8 mouse cellular contexts compared by ENCODE assay signal in genomic region chr14:55585566-55585960, GRCm38 (mm10). TPM values are rescaled to one million over a fixed set of nuclear protein-coding genes. Genes with fewer than 3 reads are reported as not detected.
DNase-seq lines count a peak whose midpoint lies in the region; ATAC-seq and TF ChIP-seq lines count a peak whose summit lies in the region.

No protein-coding gene starts in this region.

- no peak overlapping the region for H3K9ac ChIP-seq in intestine, postnatal 0 days (ENCODE audit: low read depth, low read length)

- peak overlapping the region; percentile 86 for H3K4me2 ChIP-seq in intestine, postnatal 0 days (replicated peaks; ENCODE audit: low read depth)

- no peaks in the 10 kb centered on the region for H3K36me3 ChIP-seq in testis, adult 2 months (ENCODE audit: control insufficient read depth, insufficient read depth, low read length)
- peaks cover 37% of the 10 kb centered on the region for H3K36me3 ChIP-seq in intestine, postnatal 0 days (ENCODE audit: control insufficient read depth, insufficient read depth)
- peaks cover 35% of the 10 kb centered on the region for H3K36me3 ChIP-seq in small intestine, adult 2 months (ENCODE audit: control insufficient read depth, insufficient read depth, low read length)

- TF ChIP-seq CTCF in testis, adult 2 months (IDR thresholded peaks at IDR 0.05; ENCODE audit: control insufficient read depth, insufficient read depth, insufficient replicate concordance, low read depth, low read length): no peak
- TF ChIP-seq CTCF in intestine, postnatal 0 days (IDR thresholded peaks at IDR 0.05; ENCODE audit: low read depth): no peak
- TF ChIP-seq CTCF in small intestine, adult 2 months (IDR thresholded peaks at IDR 0.05; ENCODE audit: extremely low read depth, insufficient read length, insufficient replicate concordance, low read depth, low read length): no peak

- 22% methylated on average over 6 of the region's 6 CpGs for WGBS in intestine, postnatal 0 days
- 19% methylated on average over 6 of the region's 6 CpGs for WGBS in small intestine, adult 2 months

- peak; percentile 77 for ATAC-seq in intestine, postnatal 0 days

- peak; percentile 18 to 31 for DNase-seq in cerebellum, adult 18-20 months
- DNase-seq in cerebellum, postnatal 25 days: no peak
- DNase-seq in testis, postnatal 14 days (ENCODE audit: low spot score): no peak
- DNase-seq in right cerebral cortex, postnatal 25 days: no peak
- DNase-seq in ovary, adult 18-20 months (ENCODE audit: low spot score): no peak

- H3K27me3 ChIP-seq in testis, adult 2 months (ENCODE audit: control insufficient read depth, insufficient read depth, low read length): no peaks in the 10 kb centered on the region
- H3K27me3 ChIP-seq in intestine, postnatal 0 days (replicated peaks; ENCODE audit: control insufficient read depth, insufficient read depth, low read length): no peaks in the 10 kb centered on the region
- H3K27me3 ChIP-seq in small intestine, adult 2 months (ENCODE audit: control insufficient read depth, insufficient read depth, low read length): no peaks in the 10 kb centered on the region

- no peak for TF ChIP-seq POLR2A in testis, adult 2 months (IDR thresholded peaks at IDR 0.05; ENCODE audit: control insufficient read depth, low read depth, low read length)
- peak; percentile 29; the same call in 1 of the 2 replicates for TF ChIP-seq POLR2A in small intestine, adult 2 months (IDR thresholded peaks at IDR 0.05; ENCODE audit: low read depth, low read length)

- no peaks in the 10 kb centered on the region for H3K9me3 ChIP-seq in intestine, postnatal 0 days (ENCODE audit: control insufficient read depth)

- H3K4me1 ChIP-seq in testis, adult 2 months (ENCODE audit: control insufficient read depth, insufficient read depth, low read length): peaks cover 5% of the 10 kb centered on the region
- no peaks in the 10 kb centered on the region for H3K4me1 ChIP-seq in intestine, postnatal 0 days (replicated peaks; ENCODE audit: control insufficient read depth, insufficient read depth, low read length)
- peaks cover 3% of the 10 kb centered on the region; the same call in 1 of the 2 replicates for H3K4me1 ChIP-seq in small intestine, adult 2 months (ENCODE audit: control insufficient read depth, insufficient read depth, insufficient read length, low read length)

- peak overlapping the region; percentile 52; the same call in 1 of the 2 replicates for H3K27ac ChIP-seq in testis, adult 2 months (ENCODE audit: control insufficient read depth, insufficient read depth, low read depth, low read length)
- H3K27ac ChIP-seq in intestine, postnatal 0 days (ENCODE audit: low read depth, low read length): peak overlapping the region; percentile 50; the same call in 1 of the 2 replicates
- H3K27ac ChIP-seq in small intestine, adult 2 months (ENCODE audit: insufficient read depth, low read depth, low read length): peak overlapping the region; percentile 93

- no peak overlapping the region for H3K4me3 ChIP-seq in testis, adult 2 months (ENCODE audit: control insufficient read depth, low read depth, low read length)
- peak overlapping the region; percentile 59; the same call in 1 of the 2 replicates for H3K4me3 ChIP-seq in intestine, postnatal 0 days (ENCODE audit: low read depth, low read length)
- peak overlapping the region; percentile 26; the same call in 1 of the 2 replicates for H3K4me3 ChIP-seq in small intestine, adult 2 months (ENCODE audit: low read depth, low read length)

RNA-seq across cellular contexts. Expression of gene Emc9, which starts 0.5 kb away (rescaled TPM):
- polyA plus RNA-seq in testis, adult 2 months (2012; rRNA removed): 5.8 and 6.4 TPM in 2 replicates
- polyA plus RNA-seq in intestine, postnatal 0 days (2015; fragmentation: Nextera tagmentation; extraction: Ambion mirVana): 21.6 TPM in 2 replicates
- 12.2 and 23.0 TPM in 2 replicates for polyA plus RNA-seq in small intestine, adult 2 months (2012; rRNA removed)

RNA-seq across cellular contexts. Expression of gene Psme2, which starts 5.3 kb away (rescaled TPM):
- 10.2 and 14.9 TPM in 2 replicates for polyA plus RNA-seq in testis, adult 2 months (2012; rRNA removed)
- polyA plus RNA-seq in intestine, postnatal 0 days (2015; fragmentation: Nextera tagmentation; extraction: Ambion mirVana): 481 and 514 TPM in 2 replicates
- polyA plus RNA-seq in small intestine, adult 2 months (2012; rRNA removed): 85.3 and 142 TPM in 2 replicates

RNA-seq across cellular contexts. Expression of gene Rnf31, which starts 5.9 kb away (rescaled TPM):
- polyA plus RNA-seq in testis, adult 2 months (2012; rRNA removed): 7.8 and 8.9 TPM in 2 replicates
- polyA plus RNA-seq in intestine, postnatal 0 days (2015; fragmentation: Nextera tagmentation; extraction: Ambion mirVana): 18.2 and 24.0 TPM in 2 replicates
- 28.8 and 65.8 TPM in 2 replicates for polyA plus RNA-seq in small intestine, adult 2 months (2012; rRNA removed)

RNA-seq across cellular contexts. Expression of gene Psme1, which starts 7.6 kb away (rescaled TPM):
- 7.6 and 8.4 TPM in 2 replicates for polyA plus RNA-seq in testis, adult 2 months (2012; rRNA removed)
- polyA plus RNA-seq in intestine, postnatal 0 days (2015; fragmentation: Nextera tagmentation; extraction: Ambion mirVana): 283 and 287 TPM in 2 replicates
- polyA plus RNA-seq in small intestine, adult 2 months (2012; rRNA removed): 71.4 and 167 TPM in 2 replicates

RNA-seq across cellular contexts. Expression of gene Fitm1, which starts 10.1 kb away (rescaled TPM):
- polyA plus RNA-seq in testis, adult 2 months (2012; rRNA removed): 40.2 and 52.7 TPM in 2 replicates
- 0.48 and 0.52 TPM in 2 replicates for polyA plus RNA-seq in intestine, postnatal 0 days (2015; fragmentation: Nextera tagmentation; extraction: Ambion mirVana)
- polyA plus RNA-seq in small intestine, adult 2 months (2012; rRNA removed): 0.46 TPM in 1 of 2 replicates, not detected in the other

Comparison
In these comparisons a context has a peak if more than half of its experiments do, and no peak if none do; other contexts are left out.
1. DNase-seq: peak in cerebellum, adult 18-20 months (2 of 2); none in cerebellum, postnatal 25 days (0 of 2), testis, postnatal 14 days (single experiment), right cerebral cortex, postnatal 25 days (single experiment) and ovary, adult 18-20 months (single experiment).
2. Peak in every context shown above with its lines, with median percentiles within 50 percentile points of each other: H3K27ac ChIP-seq.